Mouse (Mus musculus): ENCODE measurements around the gene Tmem216.
A peak's percentile ranks its signal among the peaks of the same experiment; 100 is the strongest.

Gene Tmem216

GRCm38 (mm10) chr19:10555624-10556510, at the start of gene Tmem216:
TSS of gene Tmem216 (minus strand) at chr19:10556238.
- peak; percentile 87 to 91 for DNase-seq

- peak; percentile 99 to 100 for DNase-seq
Observed at GRCm38 (mm10) chr19:10605293-10605900, 49.4 kb upstream of the Tmem216 start, which contains the start of the genes Ddb1 and Tkfc. TSS of gene Ddb1 (plus strand) at chr19:10605327. TSS of gene Tkfc (minus strand) at chr19:10605654.

- no peak for DNase-seq
Observed at GRCm38 (mm10) chr19:10604534-10604933, 48.5 kb upstream of the Tmem216 start.

GRCm38 (mm10) chr19:10603660-10604523, 47.9 kb upstream of the Tmem216 start:
- DNase-seq: peak in 1 of 2 experiments; percentile 21

GRCm38 (mm10) chr19:10602787-10603186, 46.7 kb upstream of the Tmem216 start:
- peak; percentile 92 to 95 for DNase-seq

- DNase-seq: no peak
Observed at GRCm38 (mm10) chr19:10602247-10602769, 46.3 kb upstream of the Tmem216 start.

GRCm38 (mm10) chr19:10599648-10600047, 43.6 kb upstream of the Tmem216 start:
- DNase-seq: no peak

- DNase-seq: no peak
Observed at GRCm38 (mm10) chr19:10598188-10598587, 42.1 kb upstream of the Tmem216 start.

GRCm38 (mm10) chr19:10591659-10592377, 35.8 kb upstream of the Tmem216 start:
- no peak for DNase-seq

- no peak for DNase-seq
Observed at GRCm38 (mm10) chr19:10590301-10590700, 34.3 kb upstream of the Tmem216 start.

- DNase-seq: no peak
Observed at GRCm38 (mm10) chr19:10589127-10589857, 33.3 kb upstream of the Tmem216 start.

GRCm38 (mm10) chr19:10587231-10587630, 31.2 kb upstream of the Tmem216 start:
- DNase-seq: no peak

GRCm38 (mm10) chr19:10585112-10585511, 29.1 kb upstream of the Tmem216 start:
- DNase-seq: no peak

- DNase-seq: no peak
Observed at GRCm38 (mm10) chr19:10583550-10584146, 27.6 kb upstream of the Tmem216 start.

- DNase-seq: no peak
Observed at GRCm38 (mm10) chr19:10581984-10582383, 25.9 kb upstream of the Tmem216 start.

GRCm38 (mm10) chr19:10580761-10581160, 24.7 kb upstream of the Tmem216 start:
- DNase-seq: no peak

GRCm38 (mm10) chr19:10580102-10580501, 24.1 kb upstream of the Tmem216 start:
- no peak for DNase-seq

- DNase-seq: peak; percentile 94 to 95
Observed at GRCm38 (mm10) chr19:10576690-10577561, 20.9 kb upstream of the Tmem216 start, which contains the start of the genes Cyb561a3 and Tmem138. TSS of gene Cyb561a3 (plus strand) at chr19:10577172. TSS of gene Tmem138 (minus strand) at chr19:10577362.

- no peak for DNase-seq
Observed at GRCm38 (mm10) chr19:10569627-10570026, 13.6 kb upstream of the Tmem216 start.

GRCm38 (mm10) chr19:10565217-10565616, 9.2 kb upstream of the Tmem216 start:
- no peak for DNase-seq

All from cerebellum, postnatal 25 days (tissue).